Mouse (Mus musculus) CH12.LX (cell line): Measurements from ENCODE around the gene Eps8l2. TPM values are rescaled to one million over a fixed set of nuclear protein-coding genes. Genes with fewer than 3 reads are reported as not detected.

Source experiments
- DNase-seq: peaks from one replicate; pipeline ENCODE4 v3.0.0-alpha.2; 2013; ENCODE audit errors: extremely low read depth
- H3K27ac ChIP-seq: 2 replicates; pipeline ENCODE4 v1.5.1; 2012; ENCODE audit warnings: low read depth, mild to moderate bottlenecking, control low read depth, moderate library complexity; ENCODE audit not compliant: insufficient read depth
- H3K27me3 ChIP-seq: replicated peaks from 2 replicates; pipeline ENCODE3; 2012; ENCODE audit warnings: inconsistent platforms
- H3K36me3 ChIP-seq, 2 experiments: replicated peaks in 1 of 2; 2 replicates each; pipeline versions ENCODE3 to v1.6.1; 2012; ENCODE audit warnings: inconsistent platforms in 1 of 2, low read length in 1 of 2, mild to moderate bottlenecking in 1 of 2, mixed read lengths in 1 of 2, moderate library complexity in 1 of 2; ENCODE audit not compliant: control insufficient read depth in 1 of 2, insufficient read depth in 1 of 2
- H3K4me1 ChIP-seq, 2 experiments: 2 replicates each; pipeline ENCODE4 v1.6.1; 2012; ENCODE audit warnings: inconsistent platforms in 1 of 2, moderate library complexity in 1 of 2; ENCODE audit not compliant: insufficient read depth in 2 of 2, control insufficient read depth in 1 of 2
- H3K4me2 ChIP-seq: 2 replicates; pipeline ENCODE4 v1.6.1; 2012; ENCODE audit warnings: low read depth, mild to moderate bottlenecking, control low read depth; ENCODE audit not compliant: poor library complexity, insufficient read depth, severe bottlenecking
- H3K4me3 ChIP-seq, 3 experiments: fragments of 150-350 bp in 1 of 3; sonication (generic) in 1 of 3; replicated peaks in 1 of 3; 2 replicates each; pipeline versions ENCODE3 to v1.5.1; 2011 to 2012; ENCODE audit warnings: low read depth in 2 of 3, low read length in 2 of 3, mild to moderate bottlenecking in 2 of 3, moderate library complexity in 2 of 3, control low read depth in 1 of 3, improper control_type of control experiment in 1 of 3, inconsistent platforms in 1 of 3, mixed read lengths in 1 of 3; ENCODE audit not compliant: poor library complexity in 1 of 3
- H3K79me2 ChIP-seq: replicated peaks from 2 replicates; pipeline ENCODE4 v1.6.1; 2012; ENCODE audit warnings: mild to moderate bottlenecking, moderate library complexity; ENCODE audit not compliant: control insufficient read depth, poor library complexity, insufficient read depth, severe bottlenecking; ENCODE audit errors: extremely low read depth
- H3K9ac ChIP-seq: 2 replicates; pipeline ENCODE4 v1.6.1; 2012; ENCODE audit warnings: low read depth, mild to moderate bottlenecking, control low read depth, moderate library complexity; ENCODE audit not compliant: insufficient read depth
- H3K9me3 ChIP-seq: replicated peaks from 2 replicates; pipeline ENCODE3; 2012; ENCODE audit warnings: low read length, inconsistent platforms, mixed read lengths
- CHD1 ChIP-seq: IDR thresholded peaks from 2 replicates; pipeline ENCODE4 v1.6.1; 2012; ENCODE audit warnings: low read depth, low read length, improper control_type of control experiment, inconsistent platforms
- CHD2 ChIP-seq: IDR thresholded peaks from 2 replicates; pipeline ENCODE4 v1.6.1; 2011; ENCODE audit warnings: low read length, improper control_type of control experiment
- ELF1 ChIP-seq: IDR thresholded peaks from 2 replicates; pipeline ENCODE4 v1.6.1; 2014; ENCODE audit warnings: low read depth, mild to moderate bottlenecking, inconsistent platforms, low read length, improper control_type of control experiment
- ETS1 ChIP-seq: conservative IDR thresholded peaks from 2 replicates; pipeline ENCODE4 v1.6.1; 2012; ENCODE audit warnings: low read depth, mild to moderate bottlenecking, inconsistent platforms, low read length, improper control_type of control experiment, moderate library complexity
- GABPA ChIP-seq: IDR thresholded peaks from 2 replicates; pipeline ENCODE4 v1.6.1; 2012; ENCODE audit warnings: low read depth, low read length, improper control_type of control experiment, inconsistent platforms; ENCODE audit not compliant: insufficient replicate concordance
- HCFC1 ChIP-seq: IDR thresholded peaks from 2 replicates; pipeline ENCODE4 v1.6.1; 2012; ENCODE audit warnings: low read depth, mild to moderate bottlenecking, inconsistent platforms, low read length, improper control_type of control experiment
- IRF4 ChIP-seq: IDR thresholded peaks from 2 replicates; pipeline ENCODE4 v1.6.1; 2014; ENCODE audit warnings: low read depth, mild to moderate bottlenecking, inconsistent platforms, low read length, improper control_type of control experiment
- KAT2A ChIP-seq: IDR thresholded peaks from 2 replicates; pipeline ENCODE4 v1.6.1; 2012; ENCODE audit warnings: low read length, improper control_type of control experiment, inconsistent platforms; ENCODE audit not compliant: insufficient replicate concordance
- MAFK ChIP-seq: IDR thresholded peaks from 2 replicates; pipeline ENCODE4 v1.6.1; 2011; ENCODE audit warnings: low read length, improper control_type of control experiment; ENCODE audit not compliant: insufficient replicate concordance
- MAX ChIP-seq: IDR thresholded peaks from 2 replicates; pipeline ENCODE4 v1.6.1; 2011; ENCODE audit warnings: low read length, improper control_type of control experiment
- MYC ChIP-seq: IDR thresholded peaks from 2 replicates; pipeline ENCODE4 v1.6.1; 2011; ENCODE audit warnings: low read depth, mild to moderate bottlenecking, improper control_type of control experiment, low read length
- NELFE ChIP-seq: IDR thresholded peaks from 2 replicates; pipeline ENCODE4 v1.6.1; 2011; ENCODE audit warnings: low read depth, low read length, improper control_type of control experiment
- NRF1 ChIP-seq: IDR thresholded peaks from 2 replicates; pipeline ENCODE4 v1.6.1; 2014; ENCODE audit warnings: low read depth, mild to moderate bottlenecking, inconsistent platforms, low read length, improper control_type of control experiment, moderate library complexity
- POLR2A ChIP-seq: IDR thresholded peaks from 2 replicates; pipeline ENCODE4 v1.6.1; 2011; ENCODE audit warnings: low read depth, mild to moderate bottlenecking, improper control_type of control experiment, low read length
- POLR2AphosphoS2 ChIP-seq: IDR thresholded peaks from 2 replicates; pipeline ENCODE4 v1.6.1; 2011; ENCODE audit warnings: low read depth, low read length, improper control_type of control experiment
- RAD21 ChIP-seq: IDR thresholded peaks from 2 replicates; pipeline ENCODE4 v1.6.1; 2011; ENCODE audit warnings: low read depth, mild to moderate bottlenecking, low read length, improper control_type of control experiment, moderate library complexity
- SIN3A ChIP-seq: IDR thresholded peaks from 2 replicates; pipeline ENCODE4 v1.6.1; 2012; ENCODE audit warnings: low read length, improper control_type of control experiment, inconsistent platforms
- SMC3 ChIP-seq: IDR thresholded peaks from 2 replicates; pipeline ENCODE4 v1.6.1; 2011; ENCODE audit warnings: low read depth, low read length, improper control_type of control experiment
- TBP ChIP-seq: conservative IDR thresholded peaks from 2 replicates; pipeline ENCODE4 v1.6.1; 2011; ENCODE audit warnings: low read depth, low read length, improper control_type of control experiment
- TCF12 ChIP-seq: IDR thresholded peaks from 2 replicates; pipeline ENCODE4 v1.6.1; 2014; ENCODE audit warnings: low read depth, mild to moderate bottlenecking, inconsistent platforms, low read length, improper control_type of control experiment
- UBTF ChIP-seq: IDR thresholded peaks from 2 replicates; pipeline ENCODE4 v1.6.1; 2012; ENCODE audit warnings: low read depth, mild to moderate bottlenecking, inconsistent platforms, low read length, improper control_type of control experiment, moderate library complexity
- USF1 ChIP-seq: IDR thresholded peaks from 2 replicates; pipeline ENCODE4 v1.6.1; 2014; ENCODE audit warnings: low read depth, mild to moderate bottlenecking, inconsistent platforms, low read length, improper control_type of control experiment
- USF2 ChIP-seq: conservative IDR thresholded peaks from 2 replicates; pipeline ENCODE4 v1.6.1; 2011; ENCODE audit warnings: low read depth, low read length, improper control_type of control experiment
- ZC3H11A ChIP-seq: IDR thresholded peaks from 2 replicates; pipeline ENCODE4 v1.6.1; 2012; ENCODE audit warnings: low read depth, mild to moderate bottlenecking, inconsistent platforms, low read length, improper control_type of control experiment
- ZKSCAN1 ChIP-seq: IDR thresholded peaks from 2 replicates; pipeline ENCODE4 v1.6.1; 2012; ENCODE audit warnings: low read depth, inconsistent platforms, low read length, improper control_type of control experiment, borderline replicate concordance
- dilution Hi-C: fragments of 300-500 bp; cut with MboI; formaldehyde crosslinking; loops from 2 replicates; pipeline ENCODE4 v1.14.3; 2020; ENCODE audit warnings: low sequenced_read_pairs; ENCODE audit not compliant: extremely low pct_unique_long_range_greater_than_20kb, extremely low pct_ligation_motif_present
- in situ Hi-C: fragments of 300-500 bp; cut with MboI; formaldehyde crosslinking; loops from 3 replicates; pipeline ENCODE4 v1.14.3; 2019; ENCODE audit warnings: low sequenced_read_pairs, low pct_ligation_motif_present, low pct_unique_long_range_greater_than_20kb, mixed read lengths
- polyA plus RNA-seq: library from polyadenylated mRNA; unstranded; fragments of >175 nt; gene quantifications from 2 replicates; pipeline ENCODE4 v1.2.1, GENCODE M21; 2012; ENCODE audit warnings: low read depth; ENCODE audit not compliant: insufficient read length
- total RNA-seq, 2 experiments: library from RNA; depleted of rRNA; stranded (reverse); fragments of 300-350 nt in 1 of 2; fragments of >200 nt in 1 of 2; gene quantifications; 2 replicates each; pipeline ENCODE4 v1.2.3; 2012 to 2014

Gene Eps8l2
- total and polyA plus RNA-seq, 3 experiments, result 0.51 to 1.1 TPM; not detected in 1

DNA sequence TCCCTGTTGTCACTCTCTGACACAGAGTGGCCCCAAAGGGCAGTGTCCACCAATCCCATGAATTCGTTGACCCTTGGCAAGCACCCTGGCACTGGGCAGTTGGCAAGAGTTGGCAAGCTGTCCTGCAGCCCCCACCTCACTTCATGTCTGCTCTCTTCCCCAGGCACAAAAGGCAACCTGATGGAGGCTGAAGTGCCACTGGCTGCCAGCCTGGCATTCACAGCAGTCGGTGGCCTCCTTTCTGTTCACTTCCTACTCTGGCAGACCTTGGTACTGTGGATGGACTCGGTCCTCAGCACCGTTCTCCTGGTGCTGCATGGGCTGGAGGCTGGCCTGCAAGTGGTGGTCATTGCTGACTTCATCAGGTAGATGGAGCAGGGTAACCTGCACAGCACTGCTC is 3.0 kb upstream of the Eps8l2 start:
- Histone ChIP-seq H3K4me3 (no peak overlapping the region), H3K9ac (no peak overlapping the region), H3K9me3 (no peaks in the 10 kb centered on the region), H3K4me1 (peaks cover 0 to 4% of the 10 kb centered on the region in 2 experiments; a peak in 1 of 4 replicates), H3K4me2 (no peak overlapping the region), H3K27me3 (no peaks in the 10 kb centered on the region), H3K27ac (no peak overlapping the region), H3K36me3 (peaks cover 5 to 39% of the 10 kb centered on the region in 2 experiments), H3K79me2 (no peaks in the 10 kb centered on the region)
- dilution Hi-C loops (no loop called here), in situ Hi-C loops (no loop called here)
- TF ChIP-seq CHD2 (no peak), GABPA (no peak), MAFK (no peak), POLR2A (no peak)
- DNase-seq, result no peak

DNA sequence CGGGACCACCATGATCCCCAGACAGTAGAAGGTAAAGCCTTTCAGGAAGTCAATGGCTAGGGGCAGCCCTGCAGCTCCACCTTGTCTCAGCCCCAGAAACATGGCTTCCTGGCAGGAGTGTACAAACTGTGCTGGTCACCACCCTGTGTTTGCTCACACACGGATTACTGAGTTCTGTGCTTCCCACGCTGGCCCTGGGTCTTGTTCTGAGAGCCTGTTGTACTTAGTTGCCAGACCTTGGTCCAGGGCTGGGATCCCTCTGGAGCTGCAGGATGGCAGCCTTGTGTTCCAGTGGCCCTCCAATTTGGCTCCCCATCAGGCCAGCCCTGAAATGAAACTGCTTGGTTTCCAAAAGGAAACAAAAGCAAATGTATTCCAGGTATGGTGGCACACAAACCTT is 2.4 kb upstream of the Eps8l2 start:
- H3K9ac ChIP-seq, result no peak overlapping the region
- no peak overlapping the region for H3K4me3 ChIP-seq
- peaks cover 0 to 4% of the 10 kb centered on the region in 2 experiments; a peak in 1 of 4 replicates for H3K4me1 ChIP-seq
- in situ Hi-C loops, result no loop called here
- no peaks in the 10 kb centered on the region for H3K9me3 ChIP-seq
- no peak overlapping the region for H3K27ac ChIP-seq
- dilution Hi-C loops, result no loop called here
- H3K79me2 ChIP-seq, result no peaks in the 10 kb centered on the region
- no peak for DNase-seq
- H3K4me2 ChIP-seq, result no peak overlapping the region
- H3K36me3 ChIP-seq, result peaks cover 5 to 39% of the 10 kb centered on the region in 2 experiments
- TF ChIP-seq ETS1, result no peak
- no peak for TF ChIP-seq TBP
- no peak for TF ChIP-seq NRF1
- no peak for TF ChIP-seq MAFK
- no peak for TF ChIP-seq ZC3H11A
- no peak for TF ChIP-seq TCF12
- TF ChIP-seq NELFE, result no peak
- no peak for TF ChIP-seq MYC
- no peak for TF ChIP-seq USF1
- TF ChIP-seq KAT2A, result no peak
- no peak for TF ChIP-seq ZKSCAN1
- no peaks in the 10 kb centered on the region for H3K27me3 ChIP-seq

- dilution Hi-C loops, result no loop called here
- peaks cover 5 to 30% of the 10 kb centered on the region in 2 experiments for H3K36me3 ChIP-seq
- H3K4me3 ChIP-seq, result no peak overlapping the region
- in situ Hi-C loops, result no loop called here
- H3K9ac ChIP-seq, result no peak overlapping the region
- H3K27ac ChIP-seq, result no peak overlapping the region
- no peaks in the 10 kb centered on the region for H3K9me3 ChIP-seq
- H3K27me3 ChIP-seq, result peaks cover 1% of the 10 kb centered on the region
- H3K79me2 ChIP-seq, result no peaks in the 10 kb centered on the region
- no peak overlapping the region for H3K4me2 ChIP-seq
- no peaks in the 10 kb centered on the region for H3K4me1 ChIP-seq
- DNase-seq, result no peak
- TF ChIP-seq ELF1 (no peak), IRF4 (no peak), HCFC1 (no peak), TBP (no peak), GABPA (no peak), MAX (no peak), ETS1 (no peak), KAT2A (no peak), SIN3A (no peak), USF1 (no peak), RAD21 (no peak), CHD1 (no peak), SMC3 (no peak), UBTF (no peak), POLR2A (no peak), USF2 (no peak), POLR2AphosphoS2 (no peak)
Observed at GRCm38 (mm10) chr7:141337716-141338416, 814 bp upstream of the Eps8l2 start.
